Mouse (Mus musculus) MEL (cell line): Measurements from ENCODE around the gene Hcn2. TPM values are rescaled to one million over a fixed set of nuclear protein-coding genes. Genes with fewer than 3 reads are reported as not detected.

ENCODE experiments used
- DNase-seq: peaks from one replicate; pipeline ENCODE4 v3.0.0; 2011; ENCODE audit warnings: low read depth, low spot score
- H3K27ac ChIP-seq: 2 replicates; pipeline ENCODE4 v1.5.1; 2012; ENCODE audit warnings: low read depth, mild to moderate bottlenecking, control low read depth, low read length, moderate library complexity; ENCODE audit not compliant: control insufficient read depth
- H3K27me3 ChIP-seq, 2 experiments: fragments of 150-350 bp in 1 of 2; sonication (generic) in 1 of 2; 2 replicates each; pipeline ENCODE4 v1.6.1; 2012; ENCODE audit warnings: low read length in 2 of 2, mild to moderate bottlenecking in 2 of 2, improper control_type of control experiment in 1 of 2, moderate library complexity in 1 of 2; ENCODE audit not compliant: insufficient read depth in 2 of 2, control insufficient read depth in 1 of 2
- H3K36me3 ChIP-seq, 2 experiments: 2 replicates each; pipeline ENCODE4 v1.6.1; 2012 to 2014; ENCODE audit warnings: low read length in 2 of 2, improper control_type of control experiment in 1 of 2, inconsistent platforms in 1 of 2, mild to moderate bottlenecking in 1 of 2; ENCODE audit not compliant: insufficient read depth in 2 of 2, control insufficient read depth in 1 of 2
- H3K4me1 ChIP-seq, 2 experiments: fragments of 150-350 bp in 1 of 2; sonication (generic) in 1 of 2; 2 replicates each; pipeline ENCODE4 v1.6.1; 2012; ENCODE audit warnings: low read length in 2 of 2, improper control_type of control experiment in 1 of 2, mild to moderate bottlenecking in 1 of 2; ENCODE audit not compliant: insufficient read depth in 2 of 2, control insufficient read depth in 1 of 2
- H3K4me3 ChIP-seq, 2 experiments: fragments of 150-350 bp in 1 of 2; sonication (generic) in 1 of 2; 2 replicates each; pipeline ENCODE4 v1.5.1; 2012; ENCODE audit warnings: low read depth in 2 of 2, low read length in 2 of 2, mild to moderate bottlenecking in 2 of 2, moderate library complexity in 2 of 2, control low read depth in 1 of 2, improper control_type of control experiment in 1 of 2; ENCODE audit not compliant: control insufficient read depth in 1 of 2, insufficient read depth in 1 of 2
- H3K79me2 ChIP-seq: 2 replicates; pipeline ENCODE4 v1.6.1; 2012; ENCODE audit warnings: mild to moderate bottlenecking, low read length, moderate library complexity; ENCODE audit not compliant: control insufficient read depth, poor library complexity, insufficient read depth
- H3K9ac ChIP-seq: 2 replicates; pipeline ENCODE4 v1.6.1; 2012; ENCODE audit warnings: low read depth, mild to moderate bottlenecking, control low read depth, low read length, moderate library complexity; ENCODE audit not compliant: control insufficient read depth, poor library complexity, severe bottlenecking
- H3K9me3 ChIP-seq: fragments of 150-350 bp; sonication (generic); replicated peaks from 2 replicates; pipeline ENCODE4 v1.6.1; 2012; ENCODE audit warnings: mild to moderate bottlenecking, low read length, improper control_type of control experiment, moderate library complexity; ENCODE audit not compliant: insufficient read depth
- CHD2 ChIP-seq: IDR thresholded peaks from 2 replicates; pipeline ENCODE4 v1.6.1; 2011; ENCODE audit warnings: low read length, improper control_type of control experiment
- CTCF ChIP-seq, 3 experiments: IDR thresholded peaks in 2 of 3; conservative IDR thresholded peaks in 1 of 3; 2 replicates each; pipeline ENCODE4 v1.5.1; 2011 to 2012; ENCODE audit warnings: low read length in 3 of 3, low read depth in 2 of 3, mild to moderate bottlenecking in 2 of 3, improper control_type of control experiment in 1 of 3, inconsistent platforms in 1 of 3, mixed read lengths in 1 of 3, moderate library complexity in 1 of 3; ENCODE audit not compliant: control insufficient read depth in 1 of 3, insufficient read depth in 1 of 3, poor library complexity in 1 of 3, severe bottlenecking in 1 of 3
- E2F4 ChIP-seq: IDR thresholded peaks from 2 replicates; pipeline ENCODE4 v1.6.1; 2011; ENCODE audit warnings: low read depth, low read length, improper control_type of control experiment, borderline replicate concordance
- ELF1 ChIP-seq: IDR thresholded peaks from 2 replicates; pipeline ENCODE4 v1.6.1; 2014; ENCODE audit warnings: low read depth, mild to moderate bottlenecking, inconsistent platforms, low read length, improper control_type of control experiment, moderate library complexity
- EP300 ChIP-seq, 2 experiments: IDR thresholded peaks; 2 replicates each; pipeline ENCODE4 v1.6.1; 2011; ENCODE audit warnings: improper control_type of control experiment in 2 of 2, low read length in 2 of 2, low read depth in 1 of 2, mild to moderate bottlenecking in 1 of 2
- ETS1 ChIP-seq: IDR thresholded peaks from 2 replicates; pipeline ENCODE4 v1.6.1; 2012; ENCODE audit warnings: low read depth, mild to moderate bottlenecking, inconsistent platforms, low read length, improper control_type of control experiment, moderate library complexity
- GABPA ChIP-seq: IDR thresholded peaks from 2 replicates; pipeline ENCODE4 v1.6.1; 2012; ENCODE audit warnings: low read depth, mild to moderate bottlenecking, inconsistent platforms, low read length, improper control_type of control experiment, moderate library complexity
- GATA1 ChIP-seq: IDR thresholded peaks from 2 replicates; pipeline ENCODE4 v1.6.1; 2011; ENCODE audit warnings: low read depth, low read length, improper control_type of control experiment
- HCFC1 ChIP-seq: IDR thresholded peaks from 2 replicates; pipeline ENCODE4 v1.6.1; 2012; ENCODE audit warnings: low read depth, mild to moderate bottlenecking, inconsistent platforms, low read length, improper control_type of control experiment, moderate library complexity
- JUND ChIP-seq: IDR thresholded peaks from 2 replicates; pipeline ENCODE4 v1.6.1; 2011; ENCODE audit warnings: low read depth, mild to moderate bottlenecking, improper control_type of control experiment, low read length
- KAT2A ChIP-seq: conservative IDR thresholded peaks from 2 replicates; pipeline ENCODE4 v1.6.1; 2012; ENCODE audit warnings: low read depth, low read length, improper control_type of control experiment, inconsistent platforms
- MAFK ChIP-seq: IDR thresholded peaks from 2 replicates; pipeline ENCODE4 v1.6.1; 2011; ENCODE audit warnings: low read depth, mild to moderate bottlenecking, low read length, improper control_type of control experiment, borderline replicate concordance
- MAX ChIP-seq: IDR thresholded peaks from 2 replicates; pipeline ENCODE4 v1.6.1; 2011; ENCODE audit warnings: low read length, improper control_type of control experiment
- MAZ ChIP-seq: IDR thresholded peaks from 2 replicates; pipeline ENCODE4 v1.6.1; 2012; ENCODE audit warnings: low read depth, mild to moderate bottlenecking, inconsistent platforms, low read length, improper control_type of control experiment
- MEF2A ChIP-seq: IDR thresholded peaks from 2 replicates; pipeline ENCODE4 v1.6.1; 2014; ENCODE audit warnings: low read depth, mild to moderate bottlenecking, inconsistent platforms, low read length, improper control_type of control experiment; ENCODE audit not compliant: poor library complexity, insufficient replicate concordance, severe bottlenecking; ENCODE audit errors: extremely low read depth
- MXI1 ChIP-seq: IDR thresholded peaks from 2 replicates; pipeline ENCODE4 v1.6.1; 2011; ENCODE audit warnings: mild to moderate bottlenecking, low read depth, low read length, improper control_type of control experiment
- MYB ChIP-seq: IDR thresholded peaks from 2 replicates; pipeline ENCODE4 v1.6.1; 2011; ENCODE audit warnings: mild to moderate bottlenecking, low read depth, low read length, improper control_type of control experiment
- MYC ChIP-seq: IDR thresholded peaks from 2 replicates; pipeline ENCODE4 v1.6.1; 2011; ENCODE audit warnings: low read depth, mild to moderate bottlenecking, low read length, improper control_type of control experiment, moderate library complexity
- NELFE ChIP-seq: IDR thresholded peaks from 2 replicates; pipeline ENCODE4 v1.6.1; 2011; ENCODE audit warnings: low read depth, low read length, improper control_type of control experiment
- NRF1 ChIP-seq: IDR thresholded peaks from 2 replicates; pipeline ENCODE4 v1.6.1; 2014; ENCODE audit warnings: low read depth, mild to moderate bottlenecking, inconsistent platforms, low read length, improper control_type of control experiment, moderate library complexity; ENCODE audit not compliant: poor library complexity, insufficient read depth, severe bottlenecking
- POLR2A ChIP-seq, 2 experiments: IDR thresholded peaks; 2 replicates each; pipeline ENCODE4 v1.6.1; 2011 to 2012; ENCODE audit warnings: low read length in 2 of 2, mild to moderate bottlenecking in 2 of 2, control low read depth in 1 of 2, improper control_type of control experiment in 1 of 2, low read depth in 1 of 2, moderate library complexity in 1 of 2; ENCODE audit not compliant: control insufficient read depth in 1 of 2, insufficient read depth in 1 of 2, poor library complexity in 1 of 2
- RAD21 ChIP-seq: IDR thresholded peaks from 2 replicates; pipeline ENCODE4 v1.6.1; 2011; ENCODE audit warnings: mild to moderate bottlenecking, low read depth, low read length, improper control_type of control experiment
- RCOR1 ChIP-seq: IDR thresholded peaks from 2 replicates; pipeline ENCODE4 v1.6.1; 2012; ENCODE audit warnings: low read depth, mild to moderate bottlenecking, inconsistent platforms, low read length, improper control_type of control experiment
- SIN3A ChIP-seq: IDR thresholded peaks from 2 replicates; pipeline ENCODE4 v1.6.1; 2012; ENCODE audit warnings: low read length, improper control_type of control experiment, inconsistent platforms
- SMC3 ChIP-seq: IDR thresholded peaks from 2 replicates; pipeline ENCODE4 v1.6.1; 2011; ENCODE audit warnings: low read depth, low read length, improper control_type of control experiment
- TAL1 ChIP-seq: IDR thresholded peaks from 2 replicates; pipeline ENCODE4 v1.6.1; 2012; ENCODE audit warnings: mild to moderate bottlenecking, inconsistent platforms, low read length, moderate library complexity, mixed read lengths
- TBP ChIP-seq: IDR thresholded peaks from 2 replicates; pipeline ENCODE4 v1.8.0; 2011; ENCODE audit warnings: low read depth, low read length, improper control_type of control experiment
- TCF12 ChIP-seq: IDR thresholded peaks from 2 replicates; pipeline ENCODE4 v1.6.1; 2014; ENCODE audit warnings: low read depth, mild to moderate bottlenecking, inconsistent platforms, low read length, improper control_type of control experiment, moderate library complexity
- UBTF ChIP-seq: IDR thresholded peaks from 2 replicates; pipeline ENCODE4 v1.6.1; 2012; ENCODE audit warnings: low read depth, mild to moderate bottlenecking, inconsistent platforms, low read length, improper control_type of control experiment, moderate library complexity, borderline replicate concordance; ENCODE audit not compliant: insufficient read depth
- USF1 ChIP-seq: IDR thresholded peaks from 2 replicates; pipeline ENCODE4 v1.6.1; 2014; ENCODE audit warnings: low read depth, mild to moderate bottlenecking, inconsistent platforms, low read length, improper control_type of control experiment, moderate library complexity
- USF2 ChIP-seq, 2 experiments: IDR thresholded peaks; 2 replicates each; pipeline ENCODE4 v1.6.1; 2011 to 2012; ENCODE audit warnings: improper control_type of control experiment in 2 of 2, low read length in 2 of 2, borderline replicate concordance in 1 of 2, inconsistent platforms in 1 of 2, low read depth in 1 of 2, mild to moderate bottlenecking in 1 of 2; ENCODE audit not compliant: insufficient read depth in 1 of 2
- ZC3H11A ChIP-seq: IDR thresholded peaks from 2 replicates; pipeline ENCODE4 v1.6.1; 2012; ENCODE audit warnings: low read depth, mild to moderate bottlenecking, inconsistent platforms, low read length, improper control_type of control experiment
- ZKSCAN1 ChIP-seq: IDR thresholded peaks from 2 replicates; pipeline ENCODE4 v1.6.1; 2012; ENCODE audit warnings: low read depth, mild to moderate bottlenecking, inconsistent platforms, low read length, improper control_type of control experiment, moderate library complexity
- ZMIZ1 ChIP-seq: IDR thresholded peaks from 2 replicates; pipeline ENCODE4 v1.6.1; 2012; ENCODE audit warnings: low read depth, mild to moderate bottlenecking, inconsistent platforms, low read length, improper control_type of control experiment, moderate library complexity
- ZNF384 ChIP-seq: IDR thresholded peaks from 2 replicates; pipeline ENCODE4 v1.6.1; 2012; ENCODE audit warnings: low read depth, mild to moderate bottlenecking, inconsistent platforms, low read length, improper control_type of control experiment
- polyA plus RNA-seq, 2 experiments: library from polyadenylated mRNA; stranded (reverse) in 1 of 2; unstranded in 1 of 2; fragments of >175 nt in 1 of 2; fragments of >200 nt in 1 of 2; gene quantifications; 2 replicates each; pipeline versions ENCODE4 v1.2.1 to v1.2.4; 2012; ENCODE audit warnings: low replicate concordance in 2 of 2, low read depth in 1 of 2; ENCODE audit not compliant: insufficient read length in 2 of 2, insufficient read depth in 1 of 2, missing spikeins in 1 of 2
- total RNA-seq: library from RNA; depleted of rRNA; stranded (reverse); fragments of 300-350 nt; gene quantifications from 2 replicates; pipeline ENCODE4 v1.2.3, GENCODE M21; 2012

Gene Hcn2
- total and polyA plus RNA-seq, 3 experiments: 0.42 to 1.6 TPM; not detected in 1

- Histone ChIP-seq H3K4me3 (peak overlapping the region; percentile 53 to 71; a peak in 3 of 4 replicates), H3K9ac (no peak overlapping the region), H3K27ac (no peak overlapping the region), H3K9me3 (no peaks in the 10 kb centered on the region), H3K27me3 (no peaks in the 10 kb centered on the region), H3K36me3 (no peaks in the 10 kb centered on the region), H3K79me2 (no peaks in the 10 kb centered on the region), H3K4me1 (peaks cover 0 to 8% of the 10 kb centered on the region in 2 experiments; a peak in 1 of 4 replicates)
- DNase-seq: peak; percentile 99
- no peak for TF ChIP-seq ZC3H11A
- no peak for TF ChIP-seq USF1
- TF ChIP-seq USF2 (IDR thresholded peaks at IDR 0.05; ENCODE audit: borderline replicate concordance in 1 of 2, insufficient read depth in 1 of 2, low read depth in 1 of 2, low read length in 2 of 2): no peak
- no peak for TF ChIP-seq MYB
- no peak for TF ChIP-seq ZNF384
- TF ChIP-seq ZMIZ1: no peak
- peak; percentile 79 for TF ChIP-seq MAZ
- TF ChIP-seq GATA1: no peak
- no peak for TF ChIP-seq ELF1
- peak; percentile 51 for TF ChIP-seq MXI1
- TF ChIP-seq NRF1: peak; percentile 58
- TF ChIP-seq MYC: 0 out of 2 replicates have a peak, but pooled peaks have one; percentile 10
- TF ChIP-seq SIN3A: peak; percentile 56
- peak; percentile 9 for TF ChIP-seq RAD21
- TF ChIP-seq ETS1: peak; percentile 14; the same call in 1 of the 2 replicates
- TF ChIP-seq POLR2A (IDR thresholded peaks at IDR 0.05; ENCODE audit: control insufficient read depth in 1 of 2, insufficient read depth in 1 of 2, low read depth in 1 of 2, low read length in 2 of 2, poor library complexity in 1 of 2): no peak
- TF ChIP-seq GABPA: no peak
- TF ChIP-seq CTCF (IDR thresholded peaks at IDR 0.05 in 2 of 3, conservative IDR thresholded peaks at IDR 0.05 in 1 of 3; ENCODE audit: control insufficient read depth in 1 of 3, insufficient read depth in 1 of 3, low read depth in 2 of 3, low read length in 3 of 3, poor library complexity in 1 of 3, severe bottlenecking in 1 of 3): peak; percentile 69 to 94 (median 76)
- TF ChIP-seq CHD2: no peak
- no peak for TF ChIP-seq MEF2A
- no peak for TF ChIP-seq ZKSCAN1
- TF ChIP-seq TAL1: no peak
- TF ChIP-seq MAFK: no peak
- no peak for TF ChIP-seq E2F4
- TF ChIP-seq KAT2A: no peak
- TF ChIP-seq MAX: peak; percentile 59; the same call in 1 of the 2 replicates
- no peak for TF ChIP-seq NELFE
- TF ChIP-seq UBTF: no peak
- peak; percentile 44 for TF ChIP-seq SMC3
- no peak for TF ChIP-seq EP300 (IDR thresholded peaks at IDR 0.05; ENCODE audit: low read depth in 1 of 2, low read length in 2 of 2)
- no peak for TF ChIP-seq TBP
- TF ChIP-seq TCF12: no peak
- TF ChIP-seq HCFC1: peak; percentile 53; the same call in 1 of the 2 replicates
- TF ChIP-seq RCOR1: no peak
- no peak for TF ChIP-seq JUND
Observed at GRCm38 (mm10) chr10:79779784-79780663, 63.6 kb downstream of the Hcn2 start.
